Mouse (Mus musculus): ENCODE data around the gene Naa15.
A peak's percentile ranks its signal among the peaks of the same experiment; 100 is the strongest.
"Not testable (repeated sequence)": the region's sequence is repeated elsewhere in the genome, so short reads cannot be mapped to it uniquely, and the experiment has no call there.

Naa15 gene

DNA sequence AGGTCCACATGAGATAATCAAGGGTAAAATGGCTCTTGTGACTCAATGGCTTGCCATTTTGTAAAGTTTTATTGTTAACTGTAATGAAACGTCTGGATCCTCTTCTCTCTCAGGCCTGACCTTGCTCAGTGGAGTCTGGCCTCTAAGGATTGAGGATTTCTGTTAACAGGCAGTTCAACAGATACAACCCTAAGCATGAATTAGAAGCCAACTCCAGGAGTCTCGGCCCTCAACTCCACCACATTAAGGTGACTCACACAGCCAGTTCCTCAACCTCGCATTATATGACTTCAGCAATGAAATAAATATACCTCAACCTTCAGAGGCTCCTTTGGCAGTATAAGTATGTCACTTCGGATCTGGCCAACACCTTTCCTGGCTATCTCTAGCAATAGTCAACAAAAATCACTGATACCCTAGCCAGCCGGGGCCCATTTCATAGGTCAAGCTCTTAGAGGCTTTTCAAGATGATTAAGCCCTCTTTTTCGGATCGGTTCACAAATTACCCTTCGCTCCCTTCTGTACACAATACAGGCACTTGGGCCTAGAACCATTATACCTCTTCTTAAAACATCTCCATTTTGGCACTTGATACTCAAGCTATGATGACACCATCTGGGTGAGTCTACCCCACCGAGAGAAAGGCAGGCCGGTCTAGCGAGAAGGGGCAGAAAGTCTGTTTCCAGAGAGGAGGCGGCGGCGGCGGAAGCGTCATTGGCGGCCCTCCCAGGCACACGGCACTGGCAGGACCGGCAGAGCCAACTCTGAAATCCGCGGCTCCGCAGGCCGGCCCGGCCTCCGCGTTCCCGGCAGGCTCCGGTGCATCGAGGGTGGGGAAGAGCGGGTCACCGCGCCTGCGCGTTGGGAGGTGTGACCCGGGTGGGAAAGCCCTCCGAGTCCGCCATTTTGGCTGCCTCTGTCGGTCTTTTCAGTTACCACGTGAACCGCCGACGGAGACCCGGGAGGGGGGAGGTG, at the start of gene Naa15:
Gene Naa15 (plus strand): TSS at position 51 of the 975 bp plus-strand sequence.
- DNase-seq (ENCODE audit: extremely low spot score): peak; percentile 95

DNA sequence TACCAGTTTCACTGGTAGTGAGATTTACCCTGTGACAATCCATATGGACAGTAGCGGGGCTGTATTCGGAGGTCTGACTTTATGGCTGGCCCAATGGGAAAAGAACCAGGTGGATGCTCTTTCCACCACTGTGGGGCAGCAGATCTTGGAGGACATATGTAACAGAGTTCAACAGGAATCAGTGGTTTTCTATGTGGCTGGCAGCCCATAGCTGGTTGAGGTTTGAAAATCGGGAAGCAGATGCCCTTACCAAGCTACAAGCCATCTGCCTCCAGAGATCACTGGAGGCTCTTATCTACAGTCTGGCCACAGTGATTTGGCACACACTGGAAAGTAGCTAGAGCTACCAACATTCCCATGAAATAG, 49.4 kb upstream of the Naa15 start:
- no peak for DNase-seq (ENCODE audit: extremely low spot score)

DNA sequence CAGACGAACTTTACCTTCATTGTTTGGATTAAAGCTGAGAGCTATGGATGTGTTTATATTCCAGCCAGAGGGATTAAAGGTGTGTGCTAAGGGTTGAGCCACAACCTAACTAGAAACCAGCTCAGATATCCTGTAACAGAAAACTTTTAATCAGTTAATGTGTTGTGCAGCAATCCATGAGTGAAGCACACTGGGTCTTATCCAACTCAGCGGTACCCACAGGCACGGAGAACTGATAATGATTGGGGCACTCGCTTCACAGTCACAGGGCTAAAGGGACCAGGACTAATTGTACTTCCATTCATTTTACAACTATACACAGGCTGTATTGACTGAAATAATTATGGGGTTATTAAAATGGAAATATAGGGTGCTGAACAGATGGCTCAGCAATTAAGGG, 48.0 kb upstream of the Naa15 start:
- no peak for DNase-seq (ENCODE audit: extremely low spot score)

DNA sequence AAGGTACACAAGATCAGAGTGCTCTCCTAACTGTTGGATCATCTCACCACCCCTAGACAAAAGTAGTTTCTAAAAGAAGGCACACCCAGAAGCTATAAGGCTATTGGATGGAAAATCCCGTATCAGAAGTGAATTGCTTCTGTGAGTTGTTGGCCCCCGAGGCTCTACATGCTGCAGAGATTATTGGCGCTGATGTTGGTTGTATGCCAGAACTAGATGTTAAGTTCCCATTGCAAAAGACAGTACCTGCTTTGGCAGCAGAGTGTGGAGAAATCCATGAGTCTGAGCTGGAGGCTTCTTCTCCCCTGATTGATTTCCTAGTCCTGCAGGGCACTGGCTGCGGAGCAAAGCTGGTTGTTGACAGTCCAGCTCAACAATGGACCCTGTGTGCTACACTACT, 46.9 kb upstream of the Naa15 start:
- no peak for DNase-seq (ENCODE audit: extremely low spot score)

DNA sequence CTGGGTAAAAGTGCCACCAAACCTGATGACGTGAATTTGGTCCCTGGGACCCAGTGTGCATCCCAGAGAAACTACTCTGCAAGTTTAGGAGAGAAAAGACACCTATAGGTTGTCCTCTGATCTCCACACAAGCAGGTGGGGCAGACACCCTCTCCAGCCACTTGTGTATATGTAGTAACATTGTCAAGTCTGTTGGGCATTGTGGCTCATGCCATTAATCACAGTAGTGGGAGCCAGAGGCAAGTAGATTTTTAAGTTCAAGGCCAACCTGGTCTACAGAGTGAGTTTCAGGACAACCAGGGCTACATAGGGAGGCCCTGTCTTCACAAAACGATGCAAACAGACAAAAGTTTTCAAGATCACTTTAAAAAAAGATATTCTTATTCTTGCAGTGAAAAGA, 43.1 kb upstream of the Naa15 start:
- DNase-seq (ENCODE audit: extremely low spot score): no peak

DNA sequence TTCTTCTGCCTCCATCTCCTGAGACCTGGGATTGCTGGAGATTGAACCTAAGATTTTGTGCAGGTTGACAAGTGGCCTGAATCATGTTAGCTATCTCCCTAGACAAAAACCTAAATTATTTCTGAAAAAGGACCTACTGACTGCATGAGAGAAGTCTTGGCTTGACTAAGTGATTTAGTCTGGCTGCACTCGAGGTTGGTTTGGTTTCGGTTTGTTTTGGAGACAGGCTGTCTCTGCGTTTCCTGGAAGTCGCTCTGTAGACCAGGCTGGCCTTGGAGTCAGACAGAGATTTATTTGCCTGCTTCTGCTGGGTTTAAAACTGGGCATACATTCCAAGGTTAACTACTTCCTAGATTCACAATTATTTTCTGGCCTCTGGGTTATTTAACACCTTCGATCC, 42.1 kb upstream of the Naa15 start:
- DNase-seq (ENCODE audit: extremely low spot score): no peak

DNA sequence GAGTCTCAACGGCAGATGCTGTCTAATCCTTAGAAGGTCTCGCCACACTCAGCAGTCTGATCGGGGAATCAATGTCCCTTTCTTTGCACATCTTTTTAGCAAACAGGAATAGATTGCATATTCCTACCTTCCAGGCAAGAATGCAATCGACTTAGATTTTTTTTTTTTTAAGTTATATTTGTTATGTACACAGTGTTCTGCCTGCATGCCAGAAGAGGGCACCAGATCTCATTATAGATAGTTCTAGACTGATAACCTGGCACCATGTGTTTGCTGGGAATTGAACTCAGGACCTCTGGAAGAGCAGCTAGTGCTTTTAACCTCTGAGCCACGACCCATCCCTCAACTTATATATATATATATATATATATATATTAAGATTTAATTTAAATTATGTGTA, 41.4 kb upstream of the Naa15 start:
- DNase-seq (ENCODE audit: extremely low spot score): no peak

DNA sequence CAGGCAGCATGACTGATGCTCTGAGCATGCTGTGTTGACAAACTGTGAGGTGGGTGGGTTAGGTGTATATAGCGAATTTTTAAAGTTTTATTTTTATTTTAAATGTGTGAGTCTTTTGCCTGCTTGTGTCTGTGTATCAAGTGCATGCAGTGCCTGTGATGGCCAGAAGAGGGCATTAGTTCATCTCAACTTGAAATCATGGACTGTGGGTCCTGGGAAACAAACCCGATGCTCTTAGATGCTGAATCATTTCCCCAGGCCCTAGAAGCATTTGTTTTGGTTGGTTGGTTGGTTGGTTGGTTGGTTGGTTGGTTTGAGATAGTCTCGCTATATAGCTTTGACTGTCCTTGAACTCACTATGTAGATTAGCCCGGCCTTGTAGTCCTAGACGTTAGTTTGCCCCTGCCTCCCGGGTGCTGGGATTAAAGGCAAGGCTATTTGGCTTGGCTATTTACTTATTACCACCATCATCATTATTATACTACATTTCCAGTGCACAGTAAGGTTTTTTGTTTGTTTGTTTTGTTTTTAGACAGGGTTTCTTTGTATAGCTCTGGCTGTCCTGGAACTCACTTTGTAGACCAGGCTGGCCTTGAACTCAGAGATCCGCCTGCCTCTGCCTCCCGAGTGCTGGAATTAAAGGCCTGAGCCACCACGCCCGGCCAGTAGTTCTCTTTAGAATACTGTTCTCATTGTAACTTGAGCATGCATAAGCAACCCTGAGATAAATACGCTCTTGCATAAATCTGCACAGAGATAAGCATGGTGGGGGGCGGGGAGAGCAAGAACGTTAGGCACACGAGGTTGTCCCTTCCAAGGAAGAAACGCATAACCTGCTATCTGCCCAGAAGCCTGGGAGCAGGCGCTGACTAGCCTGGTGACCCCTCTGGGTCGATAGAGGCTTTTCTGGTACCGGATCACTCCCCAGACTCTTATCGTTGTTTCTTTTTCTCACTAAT, 39.4 kb upstream of the Naa15 start:
- DNase-seq (ENCODE audit: extremely low spot score): no peak

DNA sequence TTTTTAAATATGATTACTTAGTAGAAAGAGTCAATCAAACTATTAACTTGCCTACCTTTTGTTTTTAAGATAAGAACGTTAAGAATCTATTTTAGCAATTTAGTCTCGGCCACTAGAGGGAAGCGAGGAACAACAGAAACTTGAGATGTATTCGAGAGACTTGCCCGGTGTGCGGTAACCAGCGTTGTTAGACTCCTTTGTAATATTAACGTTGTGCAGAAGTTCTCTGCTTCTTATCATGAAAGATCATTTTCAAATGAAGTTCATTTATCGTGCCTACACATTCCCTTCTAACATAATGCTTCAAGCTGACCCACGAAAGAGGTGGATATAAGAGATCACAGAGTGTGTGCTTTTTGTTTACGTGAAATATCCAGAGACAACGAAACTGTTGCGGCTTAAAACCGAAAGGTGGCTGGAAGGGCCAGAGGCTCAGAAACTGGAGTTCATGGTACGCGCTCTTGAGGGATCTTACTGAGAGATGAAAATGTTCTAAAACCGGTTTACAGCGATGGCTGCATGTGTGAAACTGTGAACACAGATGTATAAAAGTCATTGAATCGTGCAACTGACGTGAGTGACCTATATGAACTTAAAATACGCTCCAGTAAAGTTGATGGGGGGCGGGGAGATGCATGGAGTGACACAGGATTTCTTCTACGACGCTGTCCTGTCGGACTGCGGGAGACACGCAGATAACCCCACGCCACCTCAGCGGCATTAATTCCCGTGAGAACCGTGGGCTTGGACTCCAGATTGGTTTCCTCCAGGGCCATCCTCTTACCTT, 36.9 kb upstream of the Naa15 start:
- DNase-seq (ENCODE audit: extremely low spot score): peak; percentile 50

DNA sequence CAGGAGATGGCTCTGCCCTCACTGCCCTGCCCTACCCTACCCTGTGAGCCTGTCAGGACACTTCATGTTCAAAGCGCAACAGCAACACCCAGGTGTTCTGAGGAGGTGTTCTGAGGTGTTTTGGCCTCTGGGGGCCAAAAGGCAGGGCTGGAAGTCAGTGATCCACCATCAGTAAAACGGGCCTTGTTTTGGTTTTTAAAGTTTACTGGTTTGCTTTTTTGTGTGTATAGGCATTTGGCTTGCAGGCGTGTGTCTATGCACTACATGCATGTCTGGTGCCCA, 36.3 kb upstream of the Naa15 start:
- no peak for DNase-seq (ENCODE audit: extremely low spot score)

DNA sequence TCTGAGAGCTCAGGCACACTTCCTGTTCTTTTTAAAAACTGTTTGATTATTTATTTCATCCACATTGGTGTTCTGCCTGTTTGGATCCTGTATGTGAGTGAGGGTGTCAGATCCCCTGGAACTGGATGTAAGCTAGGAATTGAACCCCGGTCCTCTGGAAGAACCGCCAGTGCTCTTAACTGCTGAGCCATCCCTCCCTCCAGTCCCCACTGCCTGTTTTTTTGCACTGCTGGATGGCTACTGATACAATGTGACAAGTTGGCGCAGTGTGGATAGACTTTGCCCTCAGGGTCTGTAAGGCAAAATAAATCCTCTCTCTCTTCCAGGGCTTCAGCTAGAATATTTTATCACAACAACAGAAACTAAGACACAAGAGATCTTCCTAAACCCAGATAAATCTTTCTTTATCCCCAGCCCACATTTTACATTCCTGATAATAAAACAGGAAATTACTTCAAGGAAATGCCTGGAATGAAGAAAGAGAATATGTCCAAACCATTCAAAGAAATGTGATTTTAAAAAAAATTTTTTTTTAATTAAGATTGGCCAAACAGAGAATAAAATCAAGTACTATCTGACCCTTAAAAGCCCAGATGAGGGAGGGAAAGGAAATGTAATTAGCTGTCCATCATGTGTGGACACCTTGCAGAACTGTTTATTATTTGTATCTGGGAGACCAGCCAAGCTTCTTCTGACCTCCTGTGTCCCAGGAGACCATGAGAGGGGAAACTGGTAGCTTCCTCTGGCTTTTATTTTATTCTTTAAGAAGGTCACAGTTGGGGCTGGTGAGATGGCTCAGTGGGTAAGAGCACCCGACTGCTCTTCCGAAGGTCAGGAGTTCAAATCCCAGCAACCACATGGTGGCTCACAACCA, 34.9 kb upstream of the Naa15 start:
- DNase-seq (ENCODE audit: extremely low spot score): no peak

DNA sequence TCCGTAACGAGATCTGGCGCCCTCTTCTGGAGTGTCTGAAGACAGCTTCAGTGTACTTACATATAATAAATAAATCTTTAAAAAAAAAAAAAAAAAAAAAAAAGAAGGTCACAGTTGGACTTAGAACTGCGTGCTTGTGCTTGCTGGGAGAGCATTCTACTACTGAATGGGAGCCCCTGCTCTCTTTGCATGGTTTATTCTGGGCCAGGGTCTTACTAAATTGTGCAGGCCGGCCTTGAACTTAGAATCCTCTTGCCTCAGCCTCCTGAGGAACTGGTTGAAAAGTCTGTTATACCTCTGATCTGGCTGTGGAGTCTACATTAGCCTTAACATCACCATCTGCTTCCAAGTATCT, 34.3 kb upstream of the Naa15 start:
- DNase-seq (ENCODE audit: extremely low spot score): no peak

DNA sequence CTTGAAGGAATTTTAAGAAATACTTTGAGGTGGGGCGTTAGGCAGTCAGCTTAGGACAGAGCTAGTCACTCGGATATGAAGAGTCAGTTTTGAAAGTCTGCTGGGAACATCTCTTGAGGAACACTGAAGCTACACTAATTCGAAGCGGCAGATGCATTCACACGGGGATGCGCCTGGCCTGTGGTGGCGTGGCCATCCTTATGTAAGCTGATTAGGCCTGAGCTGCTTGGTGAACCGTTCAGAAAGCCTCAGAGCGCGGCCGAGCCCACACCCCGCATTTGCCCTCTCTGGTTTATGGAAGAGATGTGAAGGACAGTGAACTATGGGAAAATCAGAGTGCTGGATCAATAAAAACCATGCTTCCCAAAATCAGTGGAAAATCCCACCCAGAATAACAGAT, 31.5 kb upstream of the Naa15 start:
- no peak for DNase-seq (ENCODE audit: extremely low spot score)

DNA sequence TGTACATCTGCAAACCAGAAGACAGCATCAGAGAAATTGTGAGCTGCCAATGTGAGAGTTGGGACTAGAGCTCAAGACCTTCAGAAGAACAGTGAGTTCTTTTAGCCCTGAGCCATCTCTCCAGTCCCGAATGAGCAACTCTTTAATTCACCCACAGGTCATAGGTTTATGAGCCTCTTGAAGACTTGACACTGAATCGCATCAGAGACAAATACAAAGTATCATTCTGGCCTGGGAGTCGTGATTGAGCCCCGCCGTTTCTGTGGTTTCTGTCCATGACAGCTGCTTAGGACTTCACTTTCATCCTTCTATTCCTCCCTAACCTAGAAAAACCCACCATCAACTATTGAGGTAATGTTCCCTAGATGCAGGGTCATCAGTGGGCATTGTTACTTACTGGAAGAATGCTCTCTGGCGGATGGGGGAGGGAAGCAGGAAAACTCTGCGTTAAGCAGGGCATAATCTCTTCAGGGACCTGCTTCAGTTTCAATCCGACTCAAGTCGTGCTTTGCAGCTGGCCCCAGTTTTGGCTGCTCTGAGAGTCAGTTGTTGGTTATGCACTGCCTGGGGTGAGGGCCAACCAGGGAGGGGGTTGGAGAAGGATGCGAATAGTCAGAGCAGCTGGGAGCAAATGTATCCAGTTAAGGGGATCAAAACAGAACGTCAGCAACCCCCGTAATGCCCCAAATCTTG, 28.4 kb upstream of the Naa15 start:
- DNase-seq (ENCODE audit: extremely low spot score): no peak

DNA sequence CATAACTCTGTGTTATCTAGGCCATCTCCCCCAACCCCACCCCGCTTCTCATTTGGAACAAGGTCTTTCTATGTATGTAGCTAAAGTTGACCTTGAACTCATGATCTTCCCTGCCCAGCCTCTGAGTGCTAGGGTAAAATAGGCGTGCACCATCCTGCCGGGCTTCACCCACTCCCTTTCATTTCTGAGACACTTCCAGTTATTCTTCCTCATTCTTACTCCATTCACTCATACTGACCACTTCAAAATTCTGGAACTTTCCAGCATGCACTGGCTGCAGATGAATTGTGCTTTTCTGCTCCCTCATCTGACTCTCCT, 27.9 kb upstream of the Naa15 start:
- no peak for DNase-seq (ENCODE audit: extremely low spot score)

DNA sequence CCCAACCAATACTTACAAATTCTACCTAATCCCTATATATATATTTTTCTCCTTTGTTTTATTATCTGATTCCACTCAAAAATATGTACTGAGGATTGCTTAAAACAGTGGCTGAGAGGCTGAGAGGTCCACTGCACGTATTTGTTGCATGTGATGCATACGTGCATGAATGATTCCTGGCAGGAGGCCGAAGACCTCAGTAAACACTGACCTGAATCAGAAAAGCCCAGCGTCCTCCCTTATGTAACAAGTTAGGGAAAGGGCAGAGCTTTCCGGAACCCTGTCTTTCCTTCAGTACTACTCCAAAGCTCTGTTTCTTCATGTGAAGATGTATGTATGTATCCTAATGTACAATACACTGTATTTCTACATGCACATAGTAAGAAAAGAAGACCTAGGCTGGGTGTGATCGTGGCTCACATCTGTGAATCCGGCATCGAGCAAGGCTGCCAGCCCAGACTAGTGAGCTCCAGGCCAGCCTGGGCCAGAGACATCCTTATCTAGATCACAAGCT, 27.0 kb upstream of the Naa15 start:
- DNase-seq (ENCODE audit: extremely low spot score): no peak

DNA sequence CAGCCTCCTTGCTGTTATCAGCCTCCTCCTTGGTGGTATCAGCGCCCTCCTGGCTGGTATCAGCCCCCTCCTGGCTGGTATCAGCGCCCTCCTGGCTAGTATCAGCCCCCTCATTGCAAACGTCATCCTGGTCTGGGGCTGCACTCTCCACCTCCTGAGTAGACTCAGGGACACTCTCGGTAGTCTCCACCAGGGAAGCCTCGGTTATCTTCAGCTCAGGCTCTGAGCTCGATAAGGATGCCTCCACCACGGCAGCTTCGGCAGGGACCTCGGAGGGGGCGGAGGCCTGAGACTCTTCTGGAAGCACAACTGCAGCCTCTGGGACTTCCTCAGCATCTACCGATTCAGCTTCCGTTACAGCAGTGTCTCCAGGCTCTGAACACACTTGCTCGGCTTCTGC, 26.0 kb upstream of the Naa15 start:
- DNase-seq (ENCODE audit: extremely low spot score): peak; percentile 45

DNA sequence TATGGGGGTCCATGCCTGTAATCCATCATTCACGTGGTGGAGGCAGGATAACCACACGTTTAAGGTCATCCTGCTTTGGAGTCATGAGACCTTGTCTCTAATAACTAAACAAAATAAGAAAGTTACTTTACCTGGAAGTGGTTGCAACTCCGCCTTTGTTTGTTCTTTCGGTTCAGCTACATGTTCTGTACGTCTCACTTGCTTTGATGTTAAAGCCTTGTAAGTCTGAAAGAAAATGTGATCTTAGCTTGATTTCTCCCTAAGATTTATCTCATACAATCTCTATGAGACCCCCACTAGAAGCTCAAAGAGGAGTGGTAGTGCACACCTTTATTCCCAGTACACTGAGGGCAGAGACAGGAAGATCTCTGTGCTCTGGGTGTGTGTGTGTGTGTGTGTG, 23.9 kb upstream of the Naa15 start:
- DNase-seq (ENCODE audit: extremely low spot score): no peak

DNA sequence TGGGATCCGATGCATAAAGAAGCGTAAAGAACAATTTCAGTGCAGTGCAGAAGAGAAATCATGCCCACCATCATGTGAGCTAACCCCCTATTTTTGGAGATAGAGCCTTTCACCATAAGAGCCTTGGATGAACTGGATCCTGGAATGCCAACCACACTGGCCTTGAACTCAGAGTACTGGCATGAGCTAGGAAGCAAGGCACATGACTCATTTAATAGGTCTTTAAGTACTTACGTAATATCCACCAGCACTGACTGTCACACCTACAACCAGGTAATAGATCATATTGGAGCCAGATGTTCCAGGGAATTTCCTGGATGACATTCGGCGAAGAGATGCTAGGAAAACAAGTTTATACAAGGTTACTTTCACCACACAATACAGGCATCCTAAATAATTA, 23.4 kb upstream of the Naa15 start:
- DNase-seq (ENCODE audit: extremely low spot score): no peak

DNA sequence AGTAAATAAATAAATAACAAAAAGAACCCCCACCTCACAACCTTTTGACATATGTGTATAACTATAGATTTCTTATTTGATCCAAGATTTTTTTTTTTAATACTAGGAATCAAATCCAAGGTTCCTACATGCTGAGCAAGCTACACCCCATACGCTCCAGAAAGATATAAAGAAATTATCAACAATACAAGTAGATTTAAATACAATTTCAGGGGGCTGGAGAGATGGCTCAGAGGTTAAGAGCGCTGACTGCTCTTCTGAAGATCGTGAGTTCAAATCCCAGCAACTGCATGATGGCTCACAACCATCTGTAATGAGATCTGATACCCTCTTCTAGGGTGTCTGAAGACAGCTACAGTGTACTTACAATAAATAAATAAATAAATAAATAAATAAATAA, 21.9 kb upstream of the Naa15 start:
- DNase-seq (ENCODE audit: extremely low spot score): not testable (repeated sequence)

DNA sequence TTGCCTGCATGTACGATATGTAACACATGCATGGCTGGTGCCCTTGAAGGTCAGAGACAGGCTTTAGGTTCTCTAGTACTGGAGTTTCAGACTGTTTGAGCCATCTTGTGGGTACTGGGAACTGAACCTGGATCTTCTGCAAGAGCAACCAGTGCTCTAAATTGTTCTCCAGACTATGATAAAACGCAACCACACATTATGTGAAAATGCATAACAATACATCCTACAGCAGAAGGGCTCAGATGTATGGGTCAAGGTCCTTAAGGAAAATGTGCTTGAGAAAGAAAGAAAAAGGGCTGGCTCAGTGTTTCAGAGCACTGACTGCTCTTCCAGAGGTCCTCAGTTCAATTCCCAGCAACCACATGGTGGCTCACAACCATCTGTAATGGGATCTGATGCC, 21.3 kb upstream of the Naa15 start:
- DNase-seq (ENCODE audit: extremely low spot score): no peak
